Mouse (Mus musculus) central nervous system, embryonic 11.5 days (tissue): Measurements from ENCODE around the gene Zfp760. TPM values are rescaled to one million over a fixed set of nuclear protein-coding genes. Genes with fewer than 3 reads are reported as not detected.

Experiments
- polyA plus RNA-seq: library from polyadenylated mRNA; depleted of rRNA; stranded (reverse); fragments of >200 nt; gene quantifications from 2 replicates; pipeline ENCODE4 v1.2.3, GENCODE M21; 2012; rRNA removed

The Zfp760 gene
- polyA plus RNA-seq = 12.0 and 21.9 TPM in 2 replicates

DNA sequence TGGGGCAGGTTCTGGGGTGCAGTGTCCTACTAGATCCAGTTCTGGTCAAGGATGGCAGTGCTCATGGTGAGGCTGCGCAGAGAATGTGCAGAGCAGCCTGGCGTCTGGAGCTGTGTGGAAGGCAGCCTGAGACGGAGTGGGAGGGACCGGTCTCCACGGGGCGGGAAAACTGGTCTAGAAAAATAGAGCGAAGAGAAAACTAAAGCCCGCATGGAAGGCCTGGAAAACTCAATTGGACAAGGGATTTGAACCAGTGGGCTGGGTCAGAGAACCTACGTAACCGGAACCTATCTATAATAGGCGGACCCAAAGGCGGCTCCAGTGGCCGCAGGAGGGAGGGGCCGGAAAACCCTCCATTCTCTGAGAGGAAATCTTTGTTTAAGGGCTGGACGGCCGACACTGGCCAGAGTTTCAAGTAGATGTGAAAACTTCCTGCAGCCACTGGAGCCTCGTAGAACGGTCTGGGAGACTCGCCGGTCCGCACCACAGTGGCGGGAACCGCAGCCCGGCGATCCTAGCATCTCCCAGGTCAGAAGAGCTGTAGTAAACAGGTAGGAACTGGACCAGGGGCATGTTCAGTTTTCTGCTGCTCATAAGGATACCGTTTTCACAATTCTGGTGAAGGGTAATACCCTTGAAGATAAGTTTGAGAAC lies at the start of gene Zfp760:
TSS of gene Zfp760 (plus strand) at position 399 of the 654 bp plus-strand sequence.

DNA sequence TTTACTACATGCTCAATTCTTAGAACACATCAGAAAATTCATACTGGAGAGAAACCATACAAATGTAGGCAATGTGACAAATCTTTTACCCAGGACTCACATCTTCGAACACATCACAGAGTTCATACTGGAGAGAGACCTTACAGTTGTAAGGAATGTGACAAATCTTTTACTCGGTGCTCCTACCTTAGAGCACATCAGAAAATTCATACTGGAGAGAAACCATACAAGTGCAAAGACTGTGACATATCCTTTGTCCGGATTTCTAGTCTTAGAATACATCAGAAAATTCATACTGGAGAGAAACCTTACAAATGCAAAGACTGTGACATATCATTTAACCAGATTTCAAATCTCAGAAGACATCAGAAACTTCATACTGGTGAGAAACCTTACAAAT lies 16.0 kb upstream of the Zfp760 start, which contains the start of gene Gm10226:
TSS of gene Gm10226 (plus strand) at position 301 of the 400 bp plus-strand sequence.

DNA sequence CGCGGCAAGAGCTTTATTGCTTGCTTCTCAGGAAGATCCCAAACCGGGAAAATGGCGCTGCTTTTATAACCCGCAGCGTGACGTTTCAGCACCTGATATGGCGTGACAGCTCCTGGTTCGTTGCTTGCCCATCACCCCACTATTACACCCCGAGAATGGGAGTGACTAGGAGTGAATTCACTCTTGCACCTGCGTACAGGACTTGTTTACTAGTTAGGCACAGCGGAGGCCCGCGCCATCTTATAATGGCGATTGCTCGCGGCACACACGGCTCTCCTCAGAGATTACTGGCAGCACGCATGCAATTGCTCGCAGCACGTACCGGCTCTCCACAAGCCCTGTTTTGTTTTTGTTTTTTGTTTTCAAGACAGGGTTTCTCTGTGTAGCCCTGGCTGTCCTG lies 23.0 kb downstream of the Zfp760 start, which contains the start of gene Zfp229:
TSS of gene Zfp229 (plus strand) at position 301 of the 400 bp plus-strand sequence.

Other genes starting within 250 kb of the Zfp760 start
- 3.2 and 5.2 TPM in 2 replicates for gene Zfp53, start 218.7 kb upstream of the Zfp760 start, polyA plus RNA-seq
- gene Zfp52, start 172.2 kb upstream of the Zfp760 start, polyA plus RNA-seq = 1.1 and 2.3 TPM in 2 replicates
- gene Zfp948, start 140.7 kb upstream of the Zfp760 start, polyA plus RNA-seq = 8.3 and 15.7 TPM in 2 replicates
- gene Zfp983, start 57.1 kb upstream of the Zfp760 start, polyA plus RNA-seq = 3.3 and 6.0 TPM in 2 replicates
- 4.4 and 5.4 TPM in 2 replicates for gene Gm10226, start 15.9 kb upstream of the Zfp760 start, polyA plus RNA-seq
- gene Zfp229, start 23.1 kb downstream of the Zfp760 start, polyA plus RNA-seq = 7.7 and 8.1 TPM in 2 replicates
- 2.0 and 4.2 TPM in 2 replicates for gene Zfp820, start 138.0 kb downstream of the Zfp760 start, polyA plus RNA-seq
- 4.4 and 6.3 TPM in 2 replicates for gene Zfp995, start 202.2 kb downstream of the Zfp760 start, polyA plus RNA-seq